Mouse (Mus musculus): ENCODE data around the gene Atp6v0a1. TPM values are rescaled to one million over a fixed set of nuclear protein-coding genes. Genes with fewer than 3 reads are reported as not detected.

Atp6v0a1 gene
- polyA plus RNA-seq, 1 experiment from 2014 or later = 175 TPM

DNA sequence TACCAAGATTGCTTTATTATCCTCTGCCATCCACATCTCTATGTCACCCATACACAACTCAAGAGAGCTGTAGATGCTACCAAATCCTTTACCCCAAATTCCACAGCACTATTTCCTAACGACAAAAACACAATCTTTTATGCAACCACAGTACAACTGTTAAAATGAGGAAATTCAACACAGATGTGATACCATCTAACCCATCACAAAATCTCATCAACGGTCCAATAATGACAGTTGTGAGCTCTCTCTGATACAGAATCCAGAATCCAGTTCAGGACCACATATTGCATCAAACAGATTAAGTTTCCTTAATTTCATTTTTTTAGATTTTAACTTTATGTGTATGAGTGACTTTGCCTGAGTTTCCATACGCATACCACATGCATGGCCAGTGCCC lies 20.6 kb upstream of the Atp6v0a1 start:
- no peaks in the 10 kb centered on the region for H3K9me3 ChIP-seq (ENCODE audit: control insufficient read depth, low read length)
- ATAC-seq (ENCODE audit: low read depth) = no peak
- no peaks in the 10 kb centered on the region for H3K27me3 ChIP-seq (ENCODE audit: control insufficient read depth, insufficient read depth, low read length)
- H3K4me3 ChIP-seq (ENCODE audit: low read depth, low read length) = no peak overlapping the region
- H3K4me2 ChIP-seq (ENCODE audit: low read depth, low read length) = no peak overlapping the region
- 90% methylated on average over 3 of the region's 3 CpGs for WGBS
- H3K36me3 ChIP-seq (ENCODE audit: control insufficient read depth, insufficient read depth, low read length) = no peaks in the 10 kb centered on the region
- no peaks in the 10 kb centered on the region for H3K4me1 ChIP-seq (ENCODE audit: control insufficient read depth, insufficient read depth, low read length)
- H3K27ac ChIP-seq (ENCODE audit: low read depth, low read length) = no peak overlapping the region
- no peak overlapping the region for H3K9ac ChIP-seq (replicated peaks; ENCODE audit: low read depth, low read length)

DNA sequence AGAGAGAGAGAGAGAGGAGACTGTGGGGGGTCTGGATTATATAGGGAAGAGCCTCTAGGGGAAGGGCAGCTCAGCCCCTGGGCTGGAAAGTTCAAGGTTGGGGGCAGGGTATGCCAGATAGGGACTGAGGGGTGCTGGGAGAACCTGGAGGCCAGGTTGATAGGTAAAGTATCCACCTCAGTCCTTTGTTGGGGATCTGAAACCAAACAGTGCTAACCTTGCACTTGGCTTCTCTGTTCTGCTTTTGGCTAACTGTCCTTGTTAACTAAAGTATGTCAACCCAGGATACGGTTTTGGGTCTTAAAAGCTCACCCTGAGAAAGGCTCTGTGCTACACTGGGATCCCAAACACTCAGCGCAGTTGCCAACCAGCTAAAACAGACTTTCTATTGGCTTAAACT lies 19.6 kb upstream of the Atp6v0a1 start:
- WGBS = 63% methylated on average over 2 of the region's 2 CpGs
- H3K9ac ChIP-seq (replicated peaks; ENCODE audit: low read depth, low read length) = no peak overlapping the region
- H3K27ac ChIP-seq (ENCODE audit: low read depth, low read length) = no peak overlapping the region
- no peaks in the 10 kb centered on the region for H3K36me3 ChIP-seq (ENCODE audit: control insufficient read depth, insufficient read depth, low read length)
- H3K9me3 ChIP-seq (ENCODE audit: control insufficient read depth, low read length) = no peaks in the 10 kb centered on the region
- no peaks in the 10 kb centered on the region for H3K4me1 ChIP-seq (ENCODE audit: control insufficient read depth, insufficient read depth, low read length)
- ATAC-seq (ENCODE audit: low read depth) = no peak
- H3K27me3 ChIP-seq (ENCODE audit: control insufficient read depth, insufficient read depth, low read length) = no peaks in the 10 kb centered on the region
- H3K4me2 ChIP-seq (ENCODE audit: low read depth, low read length) = no peak overlapping the region
- H3K4me3 ChIP-seq (ENCODE audit: low read depth, low read length) = no peak overlapping the region

DNA sequence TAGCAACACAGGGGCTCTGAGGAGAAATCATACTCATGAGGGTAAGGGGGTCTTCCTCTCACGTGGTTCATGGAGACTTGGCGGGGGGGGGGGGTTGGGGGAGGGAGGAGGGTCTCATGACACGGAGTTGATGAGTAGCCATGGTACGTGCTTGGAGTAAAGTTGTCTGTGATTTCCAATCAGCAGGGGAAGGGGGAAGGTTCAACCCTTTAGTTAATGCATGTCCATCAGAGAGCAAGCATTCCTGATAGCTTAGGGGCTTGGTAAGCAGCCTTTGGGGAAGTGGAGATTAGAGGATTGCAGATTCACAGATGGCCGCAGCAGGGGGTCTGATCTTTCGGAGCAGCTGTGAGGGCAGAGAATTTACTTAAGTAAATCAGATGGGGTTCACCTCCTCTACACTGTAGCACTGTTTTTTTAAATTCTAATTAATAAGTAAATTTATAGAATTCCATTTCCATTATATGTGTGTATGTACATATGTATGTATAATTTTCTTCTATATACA lies 18.2 kb upstream of the Atp6v0a1 start:
- Histone ChIP-seq H3K4me1 (ENCODE audit: control insufficient read depth, insufficient read depth, low read length) (no peaks in the 10 kb centered on the region), H3K36me3 (ENCODE audit: control insufficient read depth, insufficient read depth, low read length) (no peaks in the 10 kb centered on the region), H3K9me3 (ENCODE audit: control insufficient read depth, low read length) (no peaks in the 10 kb centered on the region), H3K4me2 (ENCODE audit: low read depth, low read length) (no peak overlapping the region), H3K27me3 (ENCODE audit: control insufficient read depth, insufficient read depth, low read length) (no peaks in the 10 kb centered on the region), H3K9ac (replicated peaks; ENCODE audit: low read depth, low read length) (no peak overlapping the region), H3K4me3 (ENCODE audit: low read depth, low read length) (no peak overlapping the region), H3K27ac (ENCODE audit: low read depth, low read length) (no peak overlapping the region)
- ATAC-seq (ENCODE audit: low read depth) = no peak
- WGBS = 27% methylated on average over 6 of the region's 6 CpGs

GRCm38 (mm10) chr11:100993437-100993836 lies 15.8 kb upstream of the Atp6v0a1 start:
- Histone ChIP-seq H3K27ac (ENCODE audit: low read depth, low read length) (no peak overlapping the region), H3K9ac (replicated peaks; ENCODE audit: low read depth, low read length) (no peak overlapping the region), H3K36me3 (ENCODE audit: control insufficient read depth, insufficient read depth, low read length) (no peaks in the 10 kb centered on the region), H3K9me3 (ENCODE audit: control insufficient read depth, low read length) (no peaks in the 10 kb centered on the region), H3K4me3 (ENCODE audit: low read depth, low read length) (no peak overlapping the region), H3K4me1 (ENCODE audit: control insufficient read depth, insufficient read depth, low read length) (no peaks in the 10 kb centered on the region), H3K4me2 (ENCODE audit: low read depth, low read length) (no peak overlapping the region), H3K27me3 (ENCODE audit: control insufficient read depth, insufficient read depth, low read length) (no peaks in the 10 kb centered on the region)
- ATAC-seq (ENCODE audit: low read depth) = no peak
- 71% methylated on average over 2 of the region's 2 CpGs for WGBS

DNA sequence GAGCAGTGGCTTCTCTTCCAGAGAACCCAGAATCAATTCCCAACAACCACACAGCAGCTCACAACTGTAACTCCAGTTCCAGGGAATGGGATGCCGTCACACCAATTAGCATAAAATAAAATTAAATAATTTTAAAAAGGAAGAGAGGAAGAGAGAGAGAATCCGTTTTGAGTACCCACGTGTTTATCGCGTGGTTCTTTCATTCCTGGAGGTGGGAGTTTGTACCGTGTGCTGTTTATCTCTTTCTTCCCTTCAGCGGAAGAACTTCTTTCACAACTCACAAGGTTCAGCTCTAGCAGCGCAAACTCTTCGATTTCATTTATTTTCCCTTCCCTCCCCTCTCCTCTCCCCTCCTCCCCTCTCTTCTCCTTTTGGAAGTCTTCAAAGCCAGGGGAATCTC lies 15.0 kb upstream of the Atp6v0a1 start:
- Histone ChIP-seq H3K9ac (replicated peaks; ENCODE audit: low read depth, low read length) (no peak overlapping the region), H3K4me2 (ENCODE audit: low read depth, low read length) (no peak overlapping the region), H3K4me3 (ENCODE audit: low read depth, low read length) (no peak overlapping the region), H3K27me3 (ENCODE audit: control insufficient read depth, insufficient read depth, low read length) (no peaks in the 10 kb centered on the region), H3K9me3 (ENCODE audit: control insufficient read depth, low read length) (no peaks in the 10 kb centered on the region), H3K36me3 (ENCODE audit: control insufficient read depth, insufficient read depth, low read length) (no peaks in the 10 kb centered on the region), H3K27ac (ENCODE audit: low read depth, low read length) (no peak overlapping the region), H3K4me1 (ENCODE audit: control insufficient read depth, insufficient read depth, low read length) (no peaks in the 10 kb centered on the region)
- no peak for ATAC-seq (ENCODE audit: low read depth)
- 53% methylated on average over 9 of the region's 9 CpGs for WGBS

DNA sequence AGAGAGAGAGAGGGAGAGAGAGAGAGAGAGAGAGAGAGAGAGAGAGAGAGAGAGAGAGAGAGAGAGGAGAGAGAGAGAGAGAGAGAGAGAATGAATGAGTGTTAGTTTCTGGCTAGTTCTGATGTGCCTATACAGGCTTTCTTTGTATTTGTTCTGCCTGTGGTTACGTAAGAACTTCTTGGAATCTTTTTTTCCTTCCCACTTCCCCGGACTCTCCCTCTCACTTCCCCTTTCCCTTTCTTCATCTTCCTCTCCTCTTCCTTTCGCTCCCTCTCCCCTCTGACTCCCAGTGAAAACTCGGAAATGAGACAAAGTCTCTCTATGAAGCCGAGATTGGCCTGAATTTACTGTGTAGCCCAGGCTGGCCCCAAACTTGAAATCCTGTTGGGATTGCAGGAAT lies 14.6 kb upstream of the Atp6v0a1 start:
- no peak overlapping the region for H3K4me3 ChIP-seq (ENCODE audit: low read depth, low read length)
- whole genome bisulfite sequencing = 83% methylated on average over 5 of the region's 5 CpGs
- no peaks in the 10 kb centered on the region for H3K4me1 ChIP-seq (ENCODE audit: control insufficient read depth, insufficient read depth, low read length)
- H3K27me3 ChIP-seq (ENCODE audit: control insufficient read depth, insufficient read depth, low read length) = no peaks in the 10 kb centered on the region
- no peaks in the 10 kb centered on the region for H3K36me3 ChIP-seq (ENCODE audit: control insufficient read depth, insufficient read depth, low read length)
- H3K9me3 ChIP-seq (ENCODE audit: control insufficient read depth, low read length) = no peaks in the 10 kb centered on the region
- no peak overlapping the region for H3K9ac ChIP-seq (replicated peaks; ENCODE audit: low read depth, low read length)
- no peak overlapping the region for H3K4me2 ChIP-seq (ENCODE audit: low read depth, low read length)
- no peak overlapping the region for H3K27ac ChIP-seq (ENCODE audit: low read depth, low read length)
- no peak for ATAC-seq (ENCODE audit: low read depth)

DNA sequence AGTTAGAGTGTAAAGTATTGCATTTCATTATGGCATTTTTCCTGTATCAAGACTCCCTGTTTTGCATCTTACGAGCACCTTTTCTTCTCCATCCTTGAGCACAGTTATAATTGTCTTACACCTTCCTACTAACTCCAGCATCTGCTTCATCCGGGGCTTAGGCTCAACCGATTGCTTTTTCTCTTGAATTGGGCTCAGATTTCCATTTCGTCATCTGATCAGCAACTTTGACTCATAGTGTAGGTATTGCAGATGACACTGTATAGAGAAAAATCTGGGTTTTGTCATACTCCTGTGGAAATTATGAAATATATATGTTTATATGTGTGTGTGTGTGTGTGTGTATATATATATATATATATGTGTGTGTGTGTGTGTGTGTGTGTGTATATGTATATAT lies 12.8 kb upstream of the Atp6v0a1 start:
- H3K9ac ChIP-seq (replicated peaks; ENCODE audit: low read depth, low read length) = no peak overlapping the region
- H3K9me3 ChIP-seq (ENCODE audit: control insufficient read depth, low read length) = no peaks in the 10 kb centered on the region
- WGBS = 95% methylated on average over 4 of the region's 4 CpGs
- no peaks in the 10 kb centered on the region for H3K4me1 ChIP-seq (ENCODE audit: control insufficient read depth, insufficient read depth, low read length)
- H3K4me2 ChIP-seq (ENCODE audit: low read depth, low read length) = no peak overlapping the region
- no peaks in the 10 kb centered on the region for H3K27me3 ChIP-seq (ENCODE audit: control insufficient read depth, insufficient read depth, low read length)
- no peak for ATAC-seq (ENCODE audit: low read depth)
- no peak overlapping the region for H3K4me3 ChIP-seq (ENCODE audit: low read depth, low read length)
- H3K36me3 ChIP-seq (ENCODE audit: control insufficient read depth, insufficient read depth, low read length) = no peaks in the 10 kb centered on the region
- H3K27ac ChIP-seq (ENCODE audit: low read depth, low read length) = no peak overlapping the region

DNA sequence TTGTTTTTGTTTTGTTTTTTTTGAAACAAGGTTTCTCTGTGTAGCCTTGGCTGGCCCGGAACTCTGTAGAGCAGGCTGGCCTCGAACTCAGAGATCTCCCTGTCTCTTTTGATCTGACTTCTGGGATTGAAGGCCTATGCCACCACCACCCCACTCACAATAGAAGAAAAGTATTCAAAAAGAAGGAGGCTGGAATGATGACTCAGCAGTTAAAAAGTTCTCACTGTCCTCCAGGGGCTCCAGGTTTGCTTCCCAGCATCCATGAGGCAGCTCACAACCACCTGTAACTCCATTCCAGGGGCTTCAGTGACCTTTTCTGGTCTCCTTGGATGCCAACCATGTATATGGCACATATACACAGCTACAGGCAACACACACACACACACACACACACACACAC lies 10.4 kb upstream of the Atp6v0a1 start:
- H3K27ac ChIP-seq (ENCODE audit: low read depth, low read length) = no peak overlapping the region
- H3K36me3 ChIP-seq (ENCODE audit: control insufficient read depth, insufficient read depth, low read length) = no peaks in the 10 kb centered on the region
- ATAC-seq (ENCODE audit: low read depth) = no peak
- no peaks in the 10 kb centered on the region for H3K27me3 ChIP-seq (ENCODE audit: control insufficient read depth, insufficient read depth, low read length)
- H3K9me3 ChIP-seq (ENCODE audit: control insufficient read depth, low read length) = no peaks in the 10 kb centered on the region
- H3K4me3 ChIP-seq (ENCODE audit: low read depth, low read length) = no peak overlapping the region
- H3K4me2 ChIP-seq (ENCODE audit: low read depth, low read length) = no peak overlapping the region
- no peak overlapping the region for H3K9ac ChIP-seq (replicated peaks; ENCODE audit: low read depth, low read length)
- H3K4me1 ChIP-seq (ENCODE audit: control insufficient read depth, insufficient read depth, low read length) = no peaks in the 10 kb centered on the region
- 88% methylated on average over 2 of the region's 2 CpGs for WGBS

DNA sequence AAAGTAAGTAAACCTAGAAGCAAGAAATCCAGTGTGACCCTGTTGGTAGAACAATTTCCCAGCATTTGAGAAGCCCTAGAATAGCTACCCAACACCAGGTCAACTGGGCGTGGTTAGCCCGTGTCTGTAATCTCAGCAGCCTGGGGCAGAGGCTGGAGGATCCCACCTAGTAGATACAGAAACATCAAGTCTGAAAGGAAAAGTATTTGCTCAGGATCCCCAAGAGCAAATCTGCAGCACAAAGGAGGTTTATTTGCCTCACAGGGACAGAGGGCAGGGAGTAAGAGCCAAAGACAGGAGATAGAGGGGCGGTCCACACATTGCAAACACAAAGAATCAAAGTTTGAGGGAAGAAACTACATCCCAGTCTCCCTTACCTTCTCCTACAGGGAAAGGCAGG lies 10.0 kb upstream of the Atp6v0a1 start:
- 54% methylated on average over 3 of the region's 3 CpGs for WGBS

More for the DNA sequence above, 10.0 kb upstream of the Atp6v0a1 start:
- Histone ChIP-seq H3K36me3 (ENCODE audit: control insufficient read depth, insufficient read depth, low read length) (no peaks in the 10 kb centered on the region), H3K9me3 (ENCODE audit: control insufficient read depth, low read length) (no peaks in the 10 kb centered on the region), H3K4me2 (ENCODE audit: low read depth, low read length) (no peak overlapping the region), H3K27me3 (ENCODE audit: control insufficient read depth, insufficient read depth, low read length) (no peaks in the 10 kb centered on the region), H3K4me3 (ENCODE audit: low read depth, low read length) (no peak overlapping the region), H3K27ac (ENCODE audit: low read depth, low read length) (no peak overlapping the region), H3K4me1 (ENCODE audit: control insufficient read depth, insufficient read depth, low read length) (no peaks in the 10 kb centered on the region), H3K9ac (replicated peaks; ENCODE audit: low read depth, low read length) (no peak overlapping the region)
- no peak for ATAC-seq (ENCODE audit: low read depth)

Data from neural tube, embryonic 14.5 days (tissue).